Mouse (Mus musculus) myocyte (in vitro differentiated cells): ENCODE measurements around the gene Pusl1.
A peak's percentile ranks its signal among the peaks of the same experiment; 100 is the strongest.

ENCODE experiments used
- POLR2A ChIP-seq: IDR thresholded peaks from one replicate; pipeline ENCODE4 v1.6.1; 2011; ENCODE audit warnings: low read depth, mild to moderate bottlenecking, control low read depth, moderate library complexity; ENCODE audit not compliant: insufficient read length
- TCF12 ChIP-seq: IDR thresholded peaks from one replicate; pipeline ENCODE4 v1.6.1; 2011; ENCODE audit warnings: mild to moderate bottlenecking, control low read depth; ENCODE audit not compliant: poor library complexity, insufficient read depth, severe bottlenecking
- USF1 ChIP-seq: IDR thresholded peaks from one replicate; pipeline ENCODE4 v1.6.1; 2011; ENCODE audit warnings: low read depth, mild to moderate bottlenecking, control low read depth, moderate library complexity

DNA sequence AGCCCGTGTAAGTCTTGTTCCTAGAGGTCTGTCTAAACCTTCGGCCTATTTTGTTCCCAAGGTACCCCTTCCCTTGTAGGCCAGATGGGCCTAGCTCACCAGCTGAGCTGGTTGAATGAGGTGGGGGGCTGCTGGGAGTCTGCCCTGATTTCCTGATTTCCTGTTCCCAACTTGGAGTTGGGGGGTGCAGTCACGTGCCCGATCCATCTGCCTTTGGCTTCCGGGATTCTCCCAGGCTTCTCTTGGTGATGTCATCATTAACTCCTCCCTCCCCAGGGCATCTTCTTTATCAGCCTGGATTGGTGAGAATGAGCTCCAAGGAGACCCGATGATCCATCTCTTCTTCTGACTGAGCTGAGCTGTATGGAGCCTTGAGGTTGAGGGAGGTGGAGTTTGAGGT is 3.6 kb upstream of the Pusl1 start:
- no peak for TF ChIP-seq TCF12
- peak; percentile 88 for TF ChIP-seq USF1
- TF ChIP-seq POLR2A, result no peak
